Mouse (Mus musculus): ENCODE measurements at regions not wholly inside any gene's neighbourhood (a gene's known extent, or its start where the extent isn't known, plus 50 kb on each side); places are given as distances from the start of the nearest gene placed in this dataset.

DNA sequence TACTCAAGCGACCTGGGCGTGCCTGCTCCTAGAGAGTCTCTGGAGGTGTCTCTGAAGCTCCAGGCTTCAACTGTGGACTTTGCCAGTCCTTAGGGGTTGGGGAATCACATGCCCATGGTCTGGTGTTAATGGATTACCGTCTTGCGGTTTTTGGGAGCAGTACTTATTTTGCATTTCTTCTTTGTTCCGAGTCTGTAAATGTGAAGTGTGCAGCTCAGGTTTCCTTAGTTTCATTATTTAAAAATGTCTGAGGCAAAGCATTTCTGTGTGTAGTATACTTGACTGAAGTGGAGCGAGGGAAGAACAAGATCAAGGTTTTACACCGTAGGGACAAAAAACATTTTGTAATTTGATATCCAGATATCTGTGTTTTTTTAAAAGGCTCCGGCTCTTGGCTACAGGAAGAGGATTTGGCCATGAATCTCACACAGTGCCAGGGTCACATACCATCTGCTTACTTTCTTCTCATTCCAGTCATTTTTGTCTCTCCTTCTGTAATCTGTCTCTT, 231.0 kb downstream of the Igsf11 start:
- Histone ChIP-seq H3K36me3 (ENCODE audit: control insufficient read depth, insufficient read depth, low read length, poor library complexity, severe bottlenecking) (no peaks in the 10 kb centered on the region), H3K27me3 (ENCODE audit: control insufficient read depth, insufficient read depth, low read length, poor library complexity, severe bottlenecking) (no peaks in the 10 kb centered on the region), H3K4me3 (ENCODE audit: low read depth, low read length) (no peak overlapping the region), H3K9ac (ENCODE audit: low read depth, poor library complexity, severe bottlenecking) (no peak overlapping the region), H3K4me1 (ENCODE audit: control insufficient read depth, insufficient read depth, low read length) (no peaks in the 10 kb centered on the region), H3K9me3 (replicated peaks; ENCODE audit: control insufficient read depth, insufficient read depth, low read length, poor library complexity, severe bottlenecking) (no peaks in the 10 kb centered on the region), H3K27ac (ENCODE audit: insufficient read depth, low read length) (no peak overlapping the region)
- TF ChIP-seq EP300 (IDR thresholded peaks at IDR 0.05; ENCODE audit: insufficient read depth, low read depth, low read length) (no peak), POLR2A (IDR thresholded peaks at IDR 0.05; ENCODE audit: insufficient read depth, low read length) (no peak), CTCF (IDR thresholded peaks at IDR 0.05; ENCODE audit: low read depth, low read length) (no peak)

DNA sequence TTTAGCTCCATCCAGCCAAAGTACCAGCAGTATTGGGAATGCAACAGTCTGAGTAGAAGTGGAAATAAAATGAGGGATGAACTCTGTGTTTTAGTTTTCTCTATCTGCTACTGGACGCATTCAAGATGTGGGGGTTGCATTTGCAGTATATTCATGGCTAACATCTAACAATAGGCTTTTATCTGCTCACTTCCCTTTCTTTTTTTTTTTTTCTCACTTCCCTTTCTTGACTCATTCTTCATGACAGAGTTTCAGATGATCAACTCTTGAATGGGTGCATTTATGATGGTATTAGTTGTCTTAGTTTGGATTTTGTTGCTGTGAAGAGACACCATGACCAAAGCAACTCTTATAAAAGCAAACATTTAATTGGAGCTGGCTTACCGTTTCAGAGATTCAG, 240.0 kb downstream of the Igsf11 start:
- no peaks in the 10 kb centered on the region for H3K27me3 ChIP-seq (ENCODE audit: control insufficient read depth, insufficient read depth, low read length, poor library complexity, severe bottlenecking)
- no peak overlapping the region for H3K9ac ChIP-seq (ENCODE audit: low read depth, poor library complexity, severe bottlenecking)
- H3K36me3 ChIP-seq (ENCODE audit: control insufficient read depth, insufficient read depth, low read length, poor library complexity, severe bottlenecking) = no peaks in the 10 kb centered on the region
- no peak overlapping the region for H3K27ac ChIP-seq (ENCODE audit: insufficient read depth, low read length)
- TF ChIP-seq CTCF (IDR thresholded peaks at IDR 0.05; ENCODE audit: low read depth, low read length) (no peak), EP300 (IDR thresholded peaks at IDR 0.05; ENCODE audit: insufficient read depth, low read depth, low read length) (no peak), POLR2A (IDR thresholded peaks at IDR 0.05; ENCODE audit: insufficient read depth, low read length) (no peak)
- no peaks in the 10 kb centered on the region for H3K9me3 ChIP-seq (replicated peaks; ENCODE audit: control insufficient read depth, insufficient read depth, low read length, poor library complexity, severe bottlenecking)
- H3K4me1 ChIP-seq (ENCODE audit: control insufficient read depth, insufficient read depth, low read length) = no peaks in the 10 kb centered on the region
- no peak overlapping the region for H3K4me3 ChIP-seq (ENCODE audit: low read depth, low read length)

DNA sequence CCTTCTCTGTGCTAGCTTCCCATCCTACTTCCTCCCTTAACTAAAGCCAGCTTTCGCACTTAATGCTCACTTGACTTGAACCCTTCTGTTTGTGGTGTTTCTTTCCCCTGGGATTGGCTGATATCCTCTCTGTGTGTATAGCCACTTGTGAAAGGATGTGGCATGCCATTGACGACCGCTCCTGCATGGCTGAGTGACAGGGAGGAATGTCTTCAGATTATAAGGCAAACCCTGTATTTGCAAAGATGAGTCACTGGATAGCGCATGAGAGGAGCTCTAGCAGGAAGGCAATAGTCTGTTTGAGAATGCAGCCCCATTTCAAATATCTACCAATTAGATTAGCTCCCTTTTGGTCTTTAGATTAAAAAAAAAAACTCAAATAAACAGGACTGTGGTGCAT, 243.3 kb downstream of the Igsf11 start:
- TF ChIP-seq POLR2A (IDR thresholded peaks at IDR 0.05; ENCODE audit: insufficient read depth, low read length) = no peak
- no peak for TF ChIP-seq CTCF (IDR thresholded peaks at IDR 0.05; ENCODE audit: low read depth, low read length)
- TF ChIP-seq EP300 (IDR thresholded peaks at IDR 0.05; ENCODE audit: insufficient read depth, low read depth, low read length) = no peak
- Histone ChIP-seq H3K9ac (ENCODE audit: low read depth, poor library complexity, severe bottlenecking) (no peak overlapping the region), H3K27me3 (ENCODE audit: control insufficient read depth, insufficient read depth, low read length, poor library complexity, severe bottlenecking) (no peaks in the 10 kb centered on the region), H3K9me3 (replicated peaks; ENCODE audit: control insufficient read depth, insufficient read depth, low read length, poor library complexity, severe bottlenecking) (no peaks in the 10 kb centered on the region), H3K4me3 (ENCODE audit: low read depth, low read length) (no peak overlapping the region), H3K27ac (ENCODE audit: insufficient read depth, low read length) (no peak overlapping the region), H3K4me1 (ENCODE audit: control insufficient read depth, insufficient read depth, low read length) (no peaks in the 10 kb centered on the region), H3K36me3 (ENCODE audit: control insufficient read depth, insufficient read depth, low read length, poor library complexity, severe bottlenecking) (no peaks in the 10 kb centered on the region)

DNA sequence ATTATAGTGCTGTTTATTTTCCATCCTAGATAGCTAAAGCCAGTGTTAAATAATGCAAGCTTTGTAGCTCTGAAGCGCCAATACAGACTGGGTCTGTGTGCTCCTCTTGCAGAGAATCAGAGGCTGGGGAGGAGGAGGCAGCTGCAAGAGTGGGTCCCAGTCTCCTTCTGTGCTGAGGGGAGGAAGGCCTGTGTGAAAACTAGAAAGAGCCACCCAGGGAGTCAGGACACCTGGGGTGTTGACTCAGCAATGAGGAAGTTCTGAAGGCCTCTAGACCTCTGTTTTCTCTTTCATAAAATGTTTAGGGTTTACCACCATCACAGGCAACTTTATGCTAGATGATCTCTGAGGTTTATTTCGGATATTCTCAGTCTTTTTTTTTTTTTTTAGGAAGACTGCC, 254.7 kb downstream of the Igsf11 start:
- TF ChIP-seq EP300 (IDR thresholded peaks at IDR 0.05; ENCODE audit: insufficient read depth, low read depth, low read length) = no peak
- no peak for TF ChIP-seq CTCF (IDR thresholded peaks at IDR 0.05; ENCODE audit: low read depth, low read length)
- TF ChIP-seq POLR2A (IDR thresholded peaks at IDR 0.05; ENCODE audit: insufficient read depth, low read length) = no peak
- Histone ChIP-seq H3K27ac (ENCODE audit: insufficient read depth, low read length) (no peak overlapping the region), H3K9ac (ENCODE audit: low read depth, poor library complexity, severe bottlenecking) (no peak overlapping the region), H3K4me3 (ENCODE audit: low read depth, low read length) (no peak overlapping the region), H3K36me3 (ENCODE audit: control insufficient read depth, insufficient read depth, low read length, poor library complexity, severe bottlenecking) (no peaks in the 10 kb centered on the region), H3K4me1 (ENCODE audit: control insufficient read depth, insufficient read depth, low read length) (no peaks in the 10 kb centered on the region), H3K9me3 (replicated peaks; ENCODE audit: control insufficient read depth, insufficient read depth, low read length, poor library complexity, severe bottlenecking) (no peaks in the 10 kb centered on the region), H3K27me3 (ENCODE audit: control insufficient read depth, insufficient read depth, low read length, poor library complexity, severe bottlenecking) (no peaks in the 10 kb centered on the region)

DNA sequence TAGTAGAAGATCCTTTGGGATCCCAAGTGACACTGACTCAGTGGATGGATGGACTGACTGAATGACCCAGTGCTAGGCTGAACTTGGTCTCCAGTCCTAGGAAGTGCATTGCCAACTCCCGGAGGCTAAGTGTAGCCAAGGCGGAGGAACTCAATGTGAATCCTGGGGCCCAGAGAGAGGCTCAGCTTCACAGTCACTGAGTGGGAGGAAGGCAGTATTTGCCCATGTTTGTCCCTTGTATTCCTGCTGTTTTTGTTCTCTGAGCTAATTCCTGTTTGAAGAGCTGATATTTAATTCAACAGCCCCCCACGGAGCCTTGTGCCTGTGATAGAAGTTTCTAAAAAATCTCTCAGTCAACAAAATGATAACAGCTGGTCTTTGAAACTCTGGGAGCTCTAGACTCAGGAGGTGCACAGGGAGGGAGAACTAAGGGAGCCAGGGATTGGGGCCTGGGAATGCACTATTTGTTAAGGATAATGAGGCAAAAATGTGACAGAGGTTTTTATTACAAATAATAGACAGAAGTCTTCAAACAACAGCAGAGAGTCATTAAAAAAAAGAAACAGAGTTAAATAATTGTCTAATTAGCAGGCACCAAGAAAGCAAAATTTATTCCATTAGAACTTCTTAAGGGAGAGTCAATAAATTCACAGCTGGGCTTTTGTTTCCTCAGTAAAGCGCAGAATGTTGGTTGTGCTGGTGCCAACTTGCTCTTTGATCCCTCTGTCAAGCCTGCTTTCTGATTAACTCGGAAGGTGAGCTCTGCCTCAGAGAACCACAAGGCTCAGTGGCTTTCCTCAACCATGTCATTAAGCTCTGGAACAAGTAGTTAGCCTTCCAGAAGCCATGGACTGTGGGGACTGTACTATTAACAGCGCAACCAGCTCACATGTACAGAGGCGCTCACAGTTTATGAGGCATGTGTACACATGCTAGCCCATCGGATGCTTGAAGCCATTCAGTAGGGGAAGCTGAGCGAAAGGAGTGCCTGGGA, 259.2 kb downstream of the Igsf11 start:
- Histone ChIP-seq H3K27ac (ENCODE audit: insufficient read depth, low read length) (no peak overlapping the region), H3K4me1 (ENCODE audit: control insufficient read depth, insufficient read depth, low read length) (no peaks in the 10 kb centered on the region), H3K9ac (ENCODE audit: low read depth, poor library complexity, severe bottlenecking) (no peak overlapping the region), H3K4me3 (ENCODE audit: low read depth, low read length) (no peak overlapping the region), H3K36me3 (ENCODE audit: control insufficient read depth, insufficient read depth, low read length, poor library complexity, severe bottlenecking) (no peaks in the 10 kb centered on the region), H3K27me3 (ENCODE audit: control insufficient read depth, insufficient read depth, low read length, poor library complexity, severe bottlenecking) (no peaks in the 10 kb centered on the region), H3K9me3 (replicated peaks; ENCODE audit: control insufficient read depth, insufficient read depth, low read length, poor library complexity, severe bottlenecking) (no peaks in the 10 kb centered on the region)
- TF ChIP-seq EP300 (IDR thresholded peaks at IDR 0.05; ENCODE audit: insufficient read depth, low read depth, low read length) (no peak), POLR2A (IDR thresholded peaks at IDR 0.05; ENCODE audit: insufficient read depth, low read length) (no peak), CTCF (IDR thresholded peaks at IDR 0.05; ENCODE audit: low read depth, low read length) (no peak)

DNA sequence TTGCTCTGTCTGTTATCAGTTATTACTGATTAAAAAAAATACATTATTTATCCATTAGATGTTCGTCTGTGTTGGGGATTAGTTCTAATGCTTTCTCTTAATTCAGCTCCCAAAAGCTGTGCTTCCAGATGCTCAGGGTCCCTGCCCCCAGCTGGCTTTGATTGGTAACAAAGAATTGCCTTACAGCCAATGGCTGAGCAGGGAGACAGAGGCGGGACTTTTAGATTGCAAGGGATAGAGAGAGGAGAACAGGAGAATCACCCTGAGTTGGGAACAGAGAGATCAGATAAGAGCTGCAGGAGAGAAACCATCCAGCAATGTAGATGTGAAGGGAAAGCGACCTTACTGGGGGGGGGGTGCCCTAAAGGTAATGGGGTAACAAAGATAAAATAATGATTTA, 266.4 kb downstream of the Igsf11 start:
- no peaks in the 10 kb centered on the region; the same call in none of the 2 replicates for H3K27me3 ChIP-seq (ENCODE audit: control insufficient read depth, insufficient read depth, low read length, poor library complexity, severe bottlenecking)
- H3K4me3 ChIP-seq (ENCODE audit: low read depth, low read length) = no peak overlapping the region
- H3K27ac ChIP-seq (ENCODE audit: insufficient read depth, low read length) = no peak overlapping the region
- no peak for TF ChIP-seq EP300 (IDR thresholded peaks at IDR 0.05; ENCODE audit: insufficient read depth, low read depth, low read length)
- no peak for TF ChIP-seq CTCF (IDR thresholded peaks at IDR 0.05; ENCODE audit: low read depth, low read length)
- no peak for TF ChIP-seq POLR2A (IDR thresholded peaks at IDR 0.05; ENCODE audit: insufficient read depth, low read length)
- H3K4me1 ChIP-seq (ENCODE audit: control insufficient read depth, insufficient read depth, low read length) = no peaks in the 10 kb centered on the region
- no peak overlapping the region for H3K9ac ChIP-seq (ENCODE audit: low read depth, poor library complexity, severe bottlenecking)
- H3K9me3 ChIP-seq (replicated peaks; ENCODE audit: control insufficient read depth, insufficient read depth, low read length, poor library complexity, severe bottlenecking) = no peaks in the 10 kb centered on the region
- no peaks in the 10 kb centered on the region for H3K36me3 ChIP-seq (ENCODE audit: control insufficient read depth, insufficient read depth, low read length, poor library complexity, severe bottlenecking)
